Mouse (Mus musculus) forebrain, postnatal 0 days (tissue): ENCODE results near the gene Cntn2. TPM values are rescaled to one million over a fixed set of nuclear protein-coding genes. Genes with fewer than 3 reads are reported as not detected.

Experiments
- ATAC-seq: fragments of 200-750 bp; cut with Nextera tagmentation; 2 replicates; pipeline ENCODE4 v1.8.0; 2017; ENCODE audit warnings: mild to moderate bottlenecking, moderate library complexity
- DNase-seq: peaks from one replicate; pipeline ENCODE4 v3.0.0-alpha.2; 2015
- H3K27ac ChIP-seq: fragments of 300-500 bp; sonication (generic); 2 replicates; pipeline ENCODE4 v1.5.1; 2014; ENCODE audit warnings: low read depth, mild to moderate bottlenecking, antibody characterized with exemption, low read length, moderate library complexity, mixed read lengths
- H3K27me3 ChIP-seq: fragments of 300-500 bp; sonication (generic); 2 replicates; pipeline ENCODE4 v1.6.1; 2014; ENCODE audit warnings: mild to moderate bottlenecking, low read length, mixed read lengths; ENCODE audit not compliant: insufficient read depth
- H3K36me3 ChIP-seq: fragments of 300-500 bp; sonication (generic); 2 replicates; pipeline ENCODE4 v1.6.1; 2014; ENCODE audit warnings: mild to moderate bottlenecking, moderate library complexity; ENCODE audit not compliant: insufficient read depth
- H3K4me1 ChIP-seq: fragments of 300-500 bp; sonication (generic); 2 replicates; pipeline ENCODE4 v1.6.1; 2014; ENCODE audit warnings: antibody characterized with exemption; ENCODE audit not compliant: insufficient read depth
- H3K4me2 ChIP-seq: fragments of 300-500 bp; sonication (generic); 2 replicates; pipeline ENCODE4 v1.6.1; 2014; ENCODE audit warnings: low read depth, mild to moderate bottlenecking, moderate library complexity
- H3K4me3 ChIP-seq: fragments of 300-500 bp; sonication (generic); 2 replicates; pipeline ENCODE4 v1.5.1; 2014; ENCODE audit warnings: low read depth, low read length, mixed read lengths
- H3K9ac ChIP-seq: fragments of 300-500 bp; sonication (generic); 2 replicates; pipeline ENCODE4 v1.6.1; 2014; ENCODE audit warnings: mild to moderate bottlenecking
- H3K9me3 ChIP-seq: fragments of 300-500 bp; sonication (generic); 2 replicates; pipeline ENCODE4 v1.6.1; 2016; ENCODE audit warnings: low read length
- CTCF ChIP-seq: sonication (generic); IDR thresholded peaks from 2 replicates; pipeline ENCODE4 v1.5.1; 2016; ENCODE audit warnings: antibody characterized with exemption, control low read depth, low read depth
- WGBS: fragments of 180-500 bp; shearing (Covaris S2); extraction: QIAGEN DNeasy Blood & Tissue Kit; methylation state at CpG from one replicate; pipeline ENCODE4 v1.1.7; 2014; 5-methylcytosine and 5-hydroxymethylcytosine counted together
- polyA plus RNA-seq: library from polyadenylated mRNA; unstranded; fragments of >200 nt; fragmentation: Nextera tagmentation; extraction: Ambion mirVana; gene quantifications from 2 replicates; pipeline ENCODE4 v1.2.1, GENCODE M21; 2015
- total RNA-seq: library from RNA; depleted of rRNA; stranded (reverse); fragments of >200 nt; gene quantifications from 2 replicates; pipeline ENCODE4 v1.2.3, GENCODE M21; 2014

Cntn2 gene
- total and polyA plus RNA-seq, 2 experiments from 2014 or later, result 43.9 to 101 TPM

DNA sequence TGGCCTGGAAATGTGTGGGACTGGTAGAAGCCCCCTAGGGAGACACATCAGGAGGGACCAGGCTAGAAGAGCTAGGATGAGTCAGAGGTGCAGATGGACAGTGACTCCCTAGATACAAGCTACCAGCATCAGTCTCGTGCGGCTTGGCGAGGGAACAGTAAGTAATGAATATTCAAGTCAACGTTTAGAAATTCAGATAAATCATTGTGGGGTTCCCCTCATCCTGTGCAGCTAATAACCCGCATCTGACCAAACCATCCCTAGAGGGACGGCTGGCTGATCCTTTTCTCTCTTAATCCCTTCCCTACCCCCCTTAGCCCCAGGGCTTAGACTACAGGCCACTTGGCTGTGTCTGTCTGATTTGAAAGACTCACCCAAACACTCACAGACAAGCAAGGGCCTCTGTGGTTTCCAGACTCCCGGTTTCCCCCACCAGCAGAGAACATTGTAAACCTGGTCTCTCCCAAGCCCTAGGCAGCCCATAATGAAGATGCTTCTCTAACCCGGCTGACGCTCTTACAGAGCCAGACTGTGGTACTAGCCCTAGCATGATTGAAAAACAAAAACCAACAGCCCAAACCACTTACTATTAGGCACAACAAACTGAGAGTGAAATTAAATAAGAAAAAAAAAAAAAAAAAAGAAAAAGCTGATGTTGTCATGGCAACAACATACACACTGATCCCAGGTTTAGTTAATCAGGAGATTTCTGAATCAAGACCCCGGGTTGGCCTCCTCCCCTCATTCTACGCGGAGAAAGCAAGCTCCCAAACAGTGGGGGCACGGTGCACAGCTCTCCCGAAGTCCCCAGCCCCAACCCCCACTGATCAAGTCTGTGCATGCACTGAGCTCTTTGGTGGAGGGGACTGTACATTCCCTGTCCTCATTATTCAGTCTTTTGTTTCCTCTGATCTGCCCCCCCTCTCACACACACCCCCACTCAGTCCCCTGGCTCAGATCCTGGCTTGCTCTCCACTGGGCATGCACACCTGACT lies 39.1 kb upstream of the Cntn2 start:
- Histone ChIP-seq H3K4me2 (no peak overlapping the region), H3K9ac (no peak overlapping the region), H3K4me1 (peaks cover 15% of the 10 kb centered on the region; the same call in 1 of the 2 replicates), H3K9me3 (no peaks in the 10 kb centered on the region), H3K27ac (peak overlapping the region; percentile 78), H3K27me3 (no peaks in the 10 kb centered on the region), H3K4me3 (no peak overlapping the region), H3K36me3 (peaks cover 29% of the 10 kb centered on the region)
- 9% methylated on average over 14 of the region's 14 CpGs for WGBS
- ATAC-seq (peak; percentile 65), DNase-seq (peak; percentile 50)
- TF ChIP-seq CTCF, result no peak

GRCm38 (mm10) chr1:132580063-132580462 lies 37.0 kb upstream of the Cntn2 start:
- no peaks in the 10 kb centered on the region for H3K27me3 ChIP-seq
- H3K4me3 ChIP-seq, result no peak overlapping the region
- TF ChIP-seq CTCF, result no peak
- WGBS, result 78% methylated on average over 7 of the region's 7 CpGs
- no peaks in the 10 kb centered on the region for H3K9me3 ChIP-seq
- peaks cover 12% of the 10 kb centered on the region; the same call in 1 of the 2 replicates for H3K4me1 ChIP-seq
- H3K36me3 ChIP-seq, result peaks cover 34% of the 10 kb centered on the region
- H3K9ac ChIP-seq, result no peak overlapping the region
- DNase-seq (no peak), ATAC-seq (no peak)
- H3K4me2 ChIP-seq, result no peak overlapping the region
- no peak overlapping the region for H3K27ac ChIP-seq

DNA sequence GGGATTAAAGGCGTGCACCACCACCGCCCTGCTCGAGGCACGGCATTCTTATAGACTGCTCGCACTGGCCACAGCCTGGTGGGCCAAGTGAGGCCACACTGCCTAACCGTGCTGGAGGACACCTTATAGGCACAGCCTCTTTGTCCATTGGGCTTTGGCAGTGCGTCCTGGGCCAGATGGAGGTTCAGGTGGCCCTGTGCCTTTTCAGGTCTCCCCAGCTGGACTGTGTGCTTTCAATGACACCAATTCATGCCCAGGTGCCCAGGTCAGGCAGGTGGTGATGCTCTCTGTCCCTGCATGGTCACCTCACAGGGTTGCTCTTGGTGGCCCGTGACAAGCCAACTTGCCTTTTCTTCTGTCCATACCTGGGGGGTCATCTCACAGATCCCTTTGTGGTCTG lies 33.8 kb upstream of the Cntn2 start:
- WGBS, result 94% methylated on average over 8 of the region's 8 CpGs
- H3K9me3 ChIP-seq, result no peaks in the 10 kb centered on the region
- no peak overlapping the region for H3K4me3 ChIP-seq
- H3K4me2 ChIP-seq, result no peak overlapping the region
- H3K4me1 ChIP-seq, result peaks cover 4% of the 10 kb centered on the region; the same call in 1 of the 2 replicates
- no peak overlapping the region for H3K27ac ChIP-seq
- H3K9ac ChIP-seq, result no peak overlapping the region
- H3K27me3 ChIP-seq, result no peaks in the 10 kb centered on the region
- H3K36me3 ChIP-seq, result peaks cover 35% of the 10 kb centered on the region
- ATAC-seq (no peak), DNase-seq (no peak)
- TF ChIP-seq CTCF, result no peak

DNA sequence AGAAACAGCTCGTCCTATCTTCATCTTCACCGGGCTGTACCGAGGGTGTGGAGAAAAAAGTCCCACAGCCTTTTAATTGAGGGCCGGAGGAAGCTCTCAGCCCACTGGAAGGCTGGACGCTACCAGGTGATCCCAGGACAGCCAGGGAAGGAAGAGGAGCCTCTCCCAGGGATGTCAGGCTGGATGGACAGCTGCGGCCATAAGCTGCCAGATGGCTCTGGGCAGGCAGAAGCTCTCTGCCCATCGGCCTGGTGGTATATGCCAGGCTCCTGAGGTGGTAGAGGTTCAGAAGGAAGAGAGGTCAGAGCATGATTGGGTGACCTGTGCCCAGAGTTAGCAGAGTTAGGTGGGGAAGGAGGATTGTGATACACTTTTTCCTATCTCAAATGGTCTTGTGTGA lies 29.8 kb upstream of the Cntn2 start:
- H3K4me3 ChIP-seq, result no peak overlapping the region
- H3K4me2 ChIP-seq, result no peak overlapping the region
- no peaks in the 10 kb centered on the region for H3K9me3 ChIP-seq
- no peak overlapping the region for H3K9ac ChIP-seq
- H3K36me3 ChIP-seq, result peaks cover 23% of the 10 kb centered on the region
- H3K4me1 ChIP-seq, result no peaks in the 10 kb centered on the region
- no peaks in the 10 kb centered on the region for H3K27me3 ChIP-seq
- no peak for TF ChIP-seq CTCF
- WGBS, result 95% methylated on average over 7 of the region's 7 CpGs
- DNase-seq, result no peak
- no peak for ATAC-seq
- H3K27ac ChIP-seq, result no peak overlapping the region

DNA sequence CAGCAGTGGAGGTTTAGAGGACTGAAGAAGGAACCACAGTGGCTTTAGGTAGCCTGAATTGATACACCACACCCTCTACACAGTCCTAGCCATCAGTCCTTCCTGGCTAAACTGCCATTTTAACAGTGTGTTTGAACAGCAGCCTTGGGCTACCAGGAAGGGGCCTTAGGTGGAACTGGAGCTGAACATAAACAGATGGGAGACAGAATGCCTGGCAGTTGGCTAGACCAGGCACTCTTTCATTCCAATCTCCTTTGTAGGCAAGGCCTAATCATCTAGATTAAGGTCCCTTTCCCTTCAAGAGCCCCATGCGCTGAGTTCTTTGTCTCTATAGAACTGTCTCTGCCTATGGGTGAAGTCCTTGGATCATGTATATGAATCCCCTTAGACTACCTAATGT lies 28.6 kb upstream of the Cntn2 start:
- DNase-seq (no peak), ATAC-seq (no peak)
- H3K4me1 ChIP-seq, result no peaks in the 10 kb centered on the region
- no peaks in the 10 kb centered on the region for H3K9me3 ChIP-seq
- peaks cover 14% of the 10 kb centered on the region for H3K36me3 ChIP-seq
- TF ChIP-seq CTCF, result no peak
- no peaks in the 10 kb centered on the region for H3K27me3 ChIP-seq
- WGBS, result 77% methylated on average over 1 of the region's 1 CpGs
- H3K4me3 ChIP-seq, result no peak overlapping the region
- H3K9ac ChIP-seq, result no peak overlapping the region
- H3K27ac ChIP-seq, result no peak overlapping the region
- no peak overlapping the region for H3K4me2 ChIP-seq

DNA sequence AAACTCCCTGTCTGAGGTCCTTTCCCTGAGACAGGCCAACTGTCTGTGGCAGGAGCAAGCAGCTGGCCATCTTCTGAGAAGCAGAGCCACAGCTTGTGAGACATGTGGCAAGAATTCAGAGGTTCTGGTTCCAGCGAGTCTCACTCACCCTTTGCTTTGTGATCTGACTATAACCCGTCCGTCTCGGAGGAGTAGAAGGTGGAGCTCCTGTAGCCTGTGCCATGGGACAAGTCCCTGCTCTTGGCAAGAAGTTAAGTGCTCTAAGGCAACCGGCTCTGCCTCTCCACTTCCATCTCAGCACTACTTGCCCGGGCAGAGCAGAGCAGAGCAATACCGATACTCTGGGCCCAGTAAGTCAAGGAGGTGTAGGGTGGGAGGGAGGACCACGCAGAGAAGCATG lies 27.9 kb upstream of the Cntn2 start:
- ATAC-seq (no peak), DNase-seq (no peak)
- no peak for TF ChIP-seq CTCF
- H3K9ac ChIP-seq, result no peak overlapping the region
- H3K4me2 ChIP-seq, result no peak overlapping the region
- H3K4me3 ChIP-seq, result no peak overlapping the region
- H3K27me3 ChIP-seq, result no peaks in the 10 kb centered on the region
- no peaks in the 10 kb centered on the region for H3K9me3 ChIP-seq
- WGBS, result 79% methylated on average over 8 of the region's 8 CpGs
- peak overlapping the region; percentile 75 for H3K27ac ChIP-seq
- H3K4me1 ChIP-seq, result no peaks in the 10 kb centered on the region
- peaks cover 14% of the 10 kb centered on the region for H3K36me3 ChIP-seq

DNA sequence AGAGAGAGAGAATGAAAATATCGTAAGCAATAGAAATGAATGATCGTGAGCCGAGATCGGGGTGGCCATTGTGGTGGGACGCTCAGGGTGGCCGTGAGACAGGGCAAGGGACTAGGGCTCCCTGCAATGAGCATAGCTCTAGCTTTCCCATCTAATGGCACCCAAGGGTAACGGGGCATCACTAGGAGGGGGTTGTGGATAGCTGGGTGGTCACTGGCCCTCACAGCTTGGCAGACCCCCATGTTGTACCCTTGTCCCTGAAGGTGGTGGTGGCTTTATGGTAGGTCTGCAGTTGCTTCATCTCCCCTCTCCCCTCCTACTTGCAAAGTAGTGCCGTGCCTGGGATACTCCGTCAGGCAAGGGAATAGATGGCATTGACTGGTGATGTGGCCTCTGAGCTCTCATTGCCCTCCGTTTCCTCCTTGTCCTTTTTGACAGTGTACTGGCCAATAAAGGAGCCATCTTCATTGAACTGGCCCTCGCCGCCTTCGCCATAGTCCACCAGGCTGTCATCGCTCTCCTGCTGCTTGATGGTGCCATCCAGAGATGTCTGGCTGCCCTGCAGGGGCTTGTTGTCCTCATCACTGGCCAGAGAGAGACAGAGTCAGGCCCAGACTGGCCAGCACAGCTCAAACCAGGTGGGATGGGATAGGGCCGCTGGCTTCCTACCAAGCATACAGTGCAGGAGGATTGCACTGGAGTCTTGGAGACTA lies 27.2 kb upstream of the Cntn2 start:
- no peak for ATAC-seq
- H3K36me3 ChIP-seq, result peaks cover 14% of the 10 kb centered on the region; the same call in 1 of the 2 replicates
- no peak overlapping the region for H3K4me3 ChIP-seq
- 86% methylated on average over 15 of the region's 15 CpGs for WGBS
- H3K9me3 ChIP-seq, result no peaks in the 10 kb centered on the region
- no peak for DNase-seq
- no peaks in the 10 kb centered on the region for H3K4me1 ChIP-seq
- H3K27me3 ChIP-seq, result no peaks in the 10 kb centered on the region
- no peak overlapping the region for H3K9ac ChIP-seq
- H3K27ac ChIP-seq, result peak overlapping the region; percentile 75
- TF ChIP-seq CTCF, result no peak
- no peak overlapping the region for H3K4me2 ChIP-seq
